Mouse (Mus musculus) retina, embryonic 14.5 days (tissue): ENCODE measurements around the gene Gm4981.
"Not testable (repeated sequence)": the region's sequence is repeated elsewhere in the genome, so short reads cannot be mapped to it uniquely, and the experiment has no call there.

Source experiments
- DNase-seq: peaks from one replicate; pipeline ENCODE4 v3.0.0-alpha.2; 2015; ENCODE audit warnings: low spot score

The Gm4981 gene

DNA sequence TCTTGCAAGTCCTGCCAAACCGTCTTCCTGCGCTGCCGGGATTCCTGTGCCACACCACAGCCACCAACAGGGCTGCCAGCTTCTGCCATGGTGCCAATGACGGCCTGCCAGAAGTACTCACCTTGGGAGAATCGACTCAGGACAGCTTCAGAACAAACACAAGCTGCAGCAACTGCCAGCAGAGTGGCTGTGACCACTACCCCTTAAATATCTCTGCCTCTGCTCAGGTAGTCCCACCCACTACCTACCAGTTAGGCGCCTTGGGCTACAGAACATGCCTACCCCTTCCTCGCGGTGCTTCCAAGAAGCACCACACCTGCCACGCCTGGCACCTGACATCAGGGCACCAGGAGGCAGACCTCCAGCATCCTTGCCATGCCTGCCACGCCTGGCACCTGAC, at the start of gene Gm4981:
Gene Gm4981 (minus strand): TSS at position 89 of the 400 bp plus-strand sequence.
- DNase-seq: no peak

DNA sequence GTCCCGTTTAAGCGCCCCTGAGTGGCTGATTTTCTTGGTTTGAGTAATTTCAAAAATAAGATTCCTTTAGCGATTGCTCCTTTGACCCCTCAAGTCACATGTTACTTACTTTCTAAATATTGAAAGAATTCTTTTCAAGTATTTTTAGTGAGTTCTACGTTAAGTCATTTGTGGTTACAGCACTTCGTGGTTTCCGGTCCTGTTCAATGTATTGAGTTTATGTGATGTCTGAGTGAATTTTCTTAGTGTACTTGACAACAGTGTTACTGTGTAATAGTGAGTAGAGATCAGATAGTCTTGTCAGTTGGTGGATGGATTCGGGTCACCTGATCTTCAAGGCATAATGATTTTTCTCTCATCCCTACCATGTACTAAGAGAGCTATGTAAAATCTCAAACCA, 45.7 kb upstream of the Gm4981 start:
- DNase-seq: no peak

GRCm38 (mm10) chr10:58258466-58258865, 22.0 kb upstream of the Gm4981 start:
- DNase-seq: no peak

DNA sequence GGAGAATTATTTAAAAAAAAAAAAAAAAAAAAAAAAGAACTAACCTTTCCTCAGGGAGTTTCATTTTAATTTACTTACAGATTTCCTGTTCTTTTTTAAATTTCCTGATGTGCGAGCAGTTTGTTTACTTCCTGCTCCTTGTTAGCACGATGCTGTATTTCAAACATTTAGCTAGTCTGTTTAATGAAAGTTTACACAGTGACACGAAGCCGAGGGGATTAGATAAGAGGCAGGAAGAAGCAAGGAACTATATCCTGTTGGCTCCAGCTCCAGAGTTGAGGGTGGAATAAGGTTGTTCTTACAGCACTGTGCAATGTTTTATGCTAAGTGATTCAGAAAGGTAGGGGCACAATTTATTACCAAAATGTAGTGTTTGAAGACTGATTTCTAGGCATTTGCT, 19.5 kb upstream of the Gm4981 start:
- DNase-seq: peak; percentile 20

DNA sequence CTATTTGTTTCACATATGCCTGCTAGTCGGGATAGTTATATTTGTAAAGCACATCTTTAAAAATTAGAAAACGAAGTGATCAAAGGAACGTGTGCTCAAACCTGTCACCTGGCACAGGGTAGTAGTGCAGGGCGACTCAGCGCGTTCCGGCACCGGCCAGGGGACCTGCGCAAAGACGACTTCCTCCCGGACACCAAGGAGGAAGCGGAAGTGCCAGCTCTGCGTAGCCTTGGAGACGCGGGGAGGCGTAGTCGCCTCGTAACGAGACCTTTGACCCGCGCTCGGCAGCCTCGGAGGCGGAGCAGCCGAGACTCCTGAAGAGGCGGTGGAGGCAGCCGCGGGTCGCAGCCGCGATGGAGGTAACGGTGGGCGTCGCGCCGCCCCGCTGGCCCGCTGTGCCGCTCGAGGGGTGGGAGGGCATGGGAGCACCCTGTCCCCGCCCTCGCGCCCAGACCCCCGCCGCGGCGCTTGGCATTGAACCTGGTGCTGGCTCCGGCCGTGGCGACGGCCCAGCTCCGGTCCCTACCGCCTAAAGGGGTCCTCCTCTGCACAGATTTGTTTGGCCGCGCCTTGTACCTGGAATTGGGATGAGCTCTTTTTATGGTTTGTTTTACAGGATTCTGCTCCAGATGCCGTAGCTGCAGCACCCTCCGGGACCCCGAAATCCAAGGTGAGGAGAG, 18.9 kb upstream of the Gm4981 start, which contains the start of gene Gcc2:
Gene Gcc2 (plus strand): TSS at position 285 of the 680 bp plus-strand sequence.
- peak; percentile 91 for DNase-seq

GRCm38 (mm10) chr10:58254635-58255175, 18.2 kb upstream of the Gm4981 start:
- DNase-seq: no peak

- DNase-seq: no peak
These were observed 13.0 kb upstream of the Gm4981 start for GRCm38 (mm10) chr10:58249535-58249934.

DNA sequence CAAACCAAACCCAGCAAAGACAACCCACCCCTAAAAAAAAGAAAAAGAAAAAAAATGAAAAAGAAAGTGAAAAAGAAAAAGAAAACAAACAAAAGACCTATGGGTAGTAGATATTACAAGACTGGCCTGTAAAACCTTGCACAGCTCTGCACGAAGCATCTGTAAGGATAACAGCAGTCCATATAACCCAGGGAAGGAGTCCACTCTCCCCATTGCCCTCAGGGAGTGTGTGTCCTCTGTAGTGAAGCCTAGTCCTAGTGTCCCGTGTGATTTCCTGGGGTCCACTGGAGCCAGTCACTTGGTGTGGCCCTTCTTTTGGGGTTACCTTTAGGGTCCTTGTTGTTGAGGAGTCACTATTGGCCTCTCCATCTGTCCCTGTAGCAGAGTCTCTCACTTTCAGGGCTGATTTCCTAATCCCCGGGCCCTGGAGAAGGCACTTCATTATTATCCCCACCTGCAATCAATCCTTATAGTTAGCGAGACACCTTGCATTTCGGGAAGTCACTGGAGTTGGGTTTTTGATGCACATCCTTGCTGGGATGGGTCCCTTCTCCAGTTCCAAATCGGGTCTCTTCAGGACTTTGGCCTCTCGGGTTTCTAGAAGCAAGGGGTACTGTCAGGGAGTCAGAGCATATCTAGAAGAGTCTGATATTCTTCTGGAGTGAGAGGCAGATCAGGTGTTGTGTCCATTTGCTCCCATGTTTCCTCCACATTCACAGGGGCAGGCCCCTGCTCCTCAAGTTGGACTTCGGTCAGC, 2.7 kb upstream of the Gm4981 start:
- DNase-seq: peak; percentile 21

DNA sequence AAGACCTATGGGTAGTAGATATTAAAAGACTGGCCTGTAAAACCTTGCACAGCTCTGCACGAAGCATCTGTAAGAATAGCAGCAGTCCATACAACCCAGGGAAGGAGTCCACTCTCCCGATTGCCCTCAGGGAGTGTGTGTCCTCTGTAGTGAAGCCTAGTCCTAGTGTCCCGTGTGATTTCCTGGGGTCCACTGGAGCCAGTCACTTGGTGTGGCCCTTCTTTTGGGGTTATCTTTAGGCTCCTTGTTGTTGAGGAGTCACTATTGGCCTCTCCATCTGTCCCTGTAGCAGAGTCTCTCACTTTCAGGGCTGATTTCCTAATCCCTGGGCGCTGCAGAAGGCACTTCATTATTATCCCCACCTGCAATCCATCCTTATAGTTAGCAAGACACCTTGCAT, 1.5 kb downstream of the Gm4981 start:
- DNase-seq: not testable (repeated sequence)

GRCm38 (mm10) chr10:58233740-58234121, 2.8 kb downstream of the Gm4981 start:
- DNase-seq: not testable (repeated sequence)

GRCm38 (mm10) chr10:58233054-58233739, 3.3 kb downstream of the Gm4981 start:
- DNase-seq: not testable (repeated sequence)

- DNase-seq: not testable (repeated sequence)
These were observed 3.9 kb downstream of the Gm4981 start, which contains the start of gene Duxf3 for GRCm38 (mm10) chr10:58232641-58232969. Gene Duxf3, minus strand, starts transcription at chr10:58232675.

DNA sequence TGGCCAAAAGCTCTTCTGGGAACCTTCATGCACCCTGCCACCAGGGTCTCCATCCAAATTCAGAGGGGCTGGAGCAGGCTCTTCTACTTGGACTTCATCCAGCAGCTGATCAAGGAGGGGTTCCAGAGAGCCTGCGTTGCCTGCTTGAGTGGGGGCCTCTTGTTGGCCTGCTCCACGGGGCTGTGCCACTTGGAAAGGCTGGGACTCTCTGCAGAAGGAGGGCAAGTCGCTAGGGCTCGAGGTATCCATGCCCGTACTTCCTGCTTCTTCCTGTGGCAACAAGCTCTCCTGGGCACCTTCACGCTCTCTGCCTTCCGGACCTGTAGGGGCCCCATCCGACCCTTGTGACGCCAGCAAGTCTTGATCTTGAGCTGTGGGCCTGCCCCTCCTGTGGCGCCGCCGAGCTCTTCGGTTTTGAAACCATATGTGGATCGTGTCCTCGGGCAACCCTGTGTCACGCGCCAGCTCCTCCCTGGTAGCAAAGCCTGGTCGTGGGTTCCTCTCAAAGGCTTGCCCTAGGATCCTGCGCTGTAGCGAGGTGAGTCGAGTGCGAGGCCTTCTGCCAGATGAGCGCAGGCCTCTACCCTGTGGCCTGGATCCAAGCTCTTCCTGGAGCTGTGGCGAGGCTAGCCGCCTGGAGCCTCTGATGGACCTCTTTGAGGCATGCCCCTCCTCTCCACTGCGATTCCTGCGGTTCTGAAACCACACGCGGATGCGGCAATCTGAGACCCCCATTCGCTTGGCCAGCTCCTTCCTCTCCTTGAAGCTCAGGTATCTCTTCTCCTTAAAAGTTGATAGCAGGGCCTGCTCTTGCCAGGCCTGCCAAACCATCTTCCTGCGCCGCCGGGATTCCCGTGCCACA, 4.5 kb downstream of the Gm4981 start:
- not testable (repeated sequence) for DNase-seq

DNA sequence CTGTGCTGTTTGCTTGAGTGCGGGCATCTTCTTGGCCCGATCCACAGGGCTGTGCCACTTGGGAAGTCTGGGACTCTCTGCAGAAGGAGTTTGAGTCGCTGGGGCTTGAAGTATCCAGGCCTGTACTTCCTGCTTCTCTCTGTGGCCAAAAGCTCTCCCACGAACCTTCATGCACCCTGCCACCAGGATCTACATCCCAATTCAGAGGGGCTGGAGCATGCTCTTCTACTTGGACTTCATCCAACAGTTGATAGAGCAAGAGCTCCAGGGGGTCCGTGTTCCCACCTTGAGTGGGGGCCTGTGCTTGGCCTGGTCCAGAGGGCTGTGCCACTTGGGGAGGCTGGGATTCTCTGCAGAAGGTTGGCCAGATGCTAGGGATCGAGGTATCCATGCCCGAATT, 5.4 kb downstream of the Gm4981 start:
- DNase-seq: not testable (repeated sequence)

DNA sequence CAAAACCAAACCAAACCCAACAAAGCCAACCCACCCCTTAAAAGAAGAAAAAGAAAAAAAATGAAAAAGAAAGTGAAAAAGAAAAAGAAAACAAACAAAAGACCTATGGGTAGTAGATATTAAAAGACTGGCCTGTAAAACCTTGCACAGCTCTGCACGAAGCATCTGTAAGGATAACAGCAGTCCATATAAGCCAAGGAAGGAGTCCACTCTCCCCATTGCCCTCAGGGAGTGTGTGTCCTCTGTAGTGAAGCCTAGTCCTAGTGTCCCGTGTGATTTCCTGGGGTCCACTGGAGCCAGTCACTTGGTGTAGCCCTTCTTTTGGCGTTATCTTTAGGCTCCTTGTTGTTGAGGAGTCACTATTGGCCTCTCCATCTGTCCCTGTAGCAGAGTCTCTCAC, 6.5 kb downstream of the Gm4981 start:
- DNase-seq: not testable (repeated sequence)

DNA sequence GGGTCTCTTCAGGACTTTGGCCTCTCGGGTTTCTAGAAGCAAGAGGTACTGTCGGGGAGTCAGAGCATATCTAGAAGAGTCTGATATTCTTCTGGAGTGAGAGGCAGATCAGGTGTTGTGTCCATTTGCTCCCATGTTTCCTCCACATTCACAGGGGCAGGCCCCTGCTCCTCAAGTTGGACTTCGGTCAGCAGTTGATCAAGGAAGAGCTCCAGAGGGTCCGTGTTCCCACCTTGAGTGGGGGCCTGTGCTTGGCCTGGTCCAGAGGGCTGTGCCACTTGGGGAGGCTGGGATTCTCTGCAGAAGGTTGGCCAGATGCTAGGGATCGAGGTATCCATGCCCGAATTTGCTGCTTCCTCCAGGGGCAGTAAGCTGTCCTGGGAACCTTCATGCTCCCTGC, 8.7 kb downstream of the Gm4981 start:
- DNase-seq: not testable (repeated sequence)

GRCm38 (mm10) chr10:58226357-58226756, 10.1 kb downstream of the Gm4981 start:
- DNase-seq: peak; percentile 14

DNA sequence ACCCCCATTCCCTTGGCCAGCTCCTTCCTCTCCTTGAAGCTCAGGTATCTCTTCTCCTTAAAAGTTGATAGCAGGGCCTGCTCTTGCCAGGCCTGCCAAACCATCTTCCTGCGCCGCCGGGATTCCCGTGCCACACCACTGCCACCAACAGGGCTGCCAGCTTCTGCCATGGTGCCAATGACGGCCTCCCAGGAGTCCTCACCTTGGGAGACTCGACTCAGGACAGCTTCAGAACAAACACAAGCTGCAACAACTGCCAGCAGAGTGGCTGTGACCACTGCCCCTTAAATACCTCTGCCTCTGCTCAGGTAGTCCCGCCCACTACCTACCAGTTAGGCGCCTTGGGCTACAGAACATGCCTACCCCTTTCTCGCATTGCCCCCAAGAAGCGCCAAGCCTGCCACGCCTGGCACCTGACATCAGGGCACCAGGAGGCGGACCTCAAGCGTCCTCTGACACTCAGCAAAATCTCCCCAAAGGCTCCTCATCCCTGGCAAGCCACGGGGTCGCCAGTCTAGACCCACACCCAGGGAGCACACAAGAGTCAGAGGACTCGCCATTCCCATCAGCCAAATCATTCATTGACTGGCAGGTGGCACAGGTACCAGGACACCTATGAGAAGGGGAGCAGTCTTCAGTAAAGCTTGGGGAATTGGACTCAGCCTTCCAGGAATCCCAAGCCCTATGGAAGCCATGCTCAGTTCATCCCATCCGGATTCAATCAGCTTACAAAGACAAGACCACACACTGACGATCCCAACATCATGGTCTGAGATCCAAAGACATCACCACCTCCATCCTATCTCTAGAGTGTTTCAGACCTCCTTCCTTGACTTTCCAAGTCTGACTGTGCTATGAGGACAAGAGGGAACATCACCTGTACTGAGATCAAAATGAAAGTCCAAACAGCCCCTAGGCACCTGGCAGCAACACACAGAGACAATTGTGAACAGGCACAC, 11.4 kb downstream of the Gm4981 start, which contains the start of gene AW822073:
Gene AW822073 (minus strand): TSS at position 104 of the 959 bp plus-strand sequence.
- not testable (repeated sequence) for DNase-seq

DNA sequence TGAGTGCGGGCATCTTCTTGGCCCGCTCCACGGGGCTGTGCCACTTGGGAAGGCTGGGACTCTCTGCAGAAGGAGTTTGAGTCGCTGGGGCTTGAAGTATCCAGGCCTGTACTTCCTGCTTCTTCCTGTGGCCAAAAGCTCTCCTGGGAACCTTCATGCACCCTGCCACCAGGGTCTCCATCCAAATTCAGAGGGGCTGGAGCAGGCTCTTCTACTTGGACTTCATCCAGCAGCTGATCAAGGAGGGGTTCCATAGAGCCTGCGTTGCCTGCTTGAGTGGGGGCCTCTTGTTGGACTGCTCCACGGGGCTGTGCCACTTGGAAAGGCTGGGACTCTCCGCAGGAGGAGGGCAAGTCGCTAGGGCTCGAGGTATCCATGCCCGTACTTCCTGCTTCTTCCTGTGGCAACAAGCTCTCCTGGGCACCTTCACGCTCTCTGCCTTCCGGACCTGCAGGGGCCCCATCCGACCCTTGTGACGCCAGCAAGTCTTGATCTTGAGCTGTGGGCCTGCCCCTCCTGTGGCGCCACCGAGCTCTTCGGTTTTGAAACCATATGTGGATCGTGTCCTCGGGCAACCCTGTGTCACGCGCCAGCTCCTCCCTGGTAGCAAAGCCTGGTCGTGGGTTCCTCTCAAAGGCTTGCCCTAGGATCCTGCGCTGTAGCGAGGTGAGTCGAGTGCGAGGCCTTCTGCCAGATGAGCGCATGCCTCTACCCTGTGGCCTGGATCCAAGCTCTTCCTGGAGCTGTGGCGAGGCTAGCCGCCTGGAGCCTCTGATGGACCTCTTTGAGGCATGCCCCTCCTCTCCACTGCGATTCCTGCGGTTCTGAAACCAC, 12.3 kb downstream of the Gm4981 start:
- DNase-seq: not testable (repeated sequence)
